Mouse (Mus musculus) skeletal muscle tissue, adult 2 months (tissue): ENCODE results near the gene Cdh13.
A peak's percentile ranks its signal among the peaks of the same experiment; 100 is the strongest.

Source experiments
- DNase-seq: peaks from one replicate; pipeline ENCODE4 v3.0.0-alpha.2; 2012; ENCODE audit warnings: low read depth, low spot score

The Cdh13 gene

GRCm38 (mm10) chr8:118565186-118565585, 281.7 kb downstream of the Cdh13 start:
- DNase-seq = peak; percentile 47

- DNase-seq = peak; percentile 31
Observed at GRCm38 (mm10) chr8:118565887-118566747, 282.6 kb downstream of the Cdh13 start.

- DNase-seq = no peak
Observed at GRCm38 (mm10) chr8:118569366-118569765, 285.8 kb downstream of the Cdh13 start.

- no peak for DNase-seq
Observed at GRCm38 (mm10) chr8:118581256-118581655, 297.7 kb downstream of the Cdh13 start.

GRCm38 (mm10) chr8:118582185-118582584, 298.7 kb downstream of the Cdh13 start:
- no peak for DNase-seq

- no peak for DNase-seq
Observed at GRCm38 (mm10) chr8:118587981-118588380, 304.4 kb downstream of the Cdh13 start.

GRCm38 (mm10) chr8:118596816-118597215, 313.3 kb downstream of the Cdh13 start:
- no peak for DNase-seq

GRCm38 (mm10) chr8:118601376-118601775, 317.8 kb downstream of the Cdh13 start:
- DNase-seq = no peak

- DNase-seq = peak; percentile 7
Observed at GRCm38 (mm10) chr8:118602074-118602473, 318.5 kb downstream of the Cdh13 start.

- no peak for DNase-seq
Observed at GRCm38 (mm10) chr8:118611551-118611950, 328.0 kb downstream of the Cdh13 start.

GRCm38 (mm10) chr8:118618195-118618594, 334.7 kb downstream of the Cdh13 start:
- DNase-seq = no peak

GRCm38 (mm10) chr8:118626425-118626824, 342.9 kb downstream of the Cdh13 start:
- no peak for DNase-seq

- peak; percentile 27 for DNase-seq
Observed at GRCm38 (mm10) chr8:118627737-118628136, 344.2 kb downstream of the Cdh13 start.

GRCm38 (mm10) chr8:118628702-118629101, 345.2 kb downstream of the Cdh13 start:
- DNase-seq = no peak

GRCm38 (mm10) chr8:118635296-118636060, 351.9 kb downstream of the Cdh13 start:
- no peak for DNase-seq

GRCm38 (mm10) chr8:118639606-118640005, 356.1 kb downstream of the Cdh13 start:
- DNase-seq = peak; percentile 38

GRCm38 (mm10) chr8:118641799-118642198, 358.3 kb downstream of the Cdh13 start:
- DNase-seq = no peak

- DNase-seq = no peak
Observed at GRCm38 (mm10) chr8:118648801-118649537, 365.4 kb downstream of the Cdh13 start.

- no peak for DNase-seq
Observed at GRCm38 (mm10) chr8:118649981-118650380, 366.4 kb downstream of the Cdh13 start.

GRCm38 (mm10) chr8:118662001-118662829, 378.7 kb downstream of the Cdh13 start:
- DNase-seq = no peak

- DNase-seq = no peak
Observed at GRCm38 (mm10) chr8:118665081-118665480, 381.5 kb downstream of the Cdh13 start.
